Mouse (Mus musculus): ENCODE results near the gene Fam222a. TPM values are rescaled to one million over a fixed set of nuclear protein-coding genes. Genes with fewer than 3 reads are reported as not detected.

Gene Fam222a
- 10 to 100 TPM; 32.9 to 84.3 TPM for total RNA-seq (2021)
- 68.3 and 72.0 TPM in 2 replicates for polyA plus RNA-seq (2012; rRNA removed)
- long read RNA-seq, partial matches to known transcripts = 5 of 8 reads
- long read RNA-seq, other reads (novel, unspliced or antisense) = 0 of 8 reads

DNA sequence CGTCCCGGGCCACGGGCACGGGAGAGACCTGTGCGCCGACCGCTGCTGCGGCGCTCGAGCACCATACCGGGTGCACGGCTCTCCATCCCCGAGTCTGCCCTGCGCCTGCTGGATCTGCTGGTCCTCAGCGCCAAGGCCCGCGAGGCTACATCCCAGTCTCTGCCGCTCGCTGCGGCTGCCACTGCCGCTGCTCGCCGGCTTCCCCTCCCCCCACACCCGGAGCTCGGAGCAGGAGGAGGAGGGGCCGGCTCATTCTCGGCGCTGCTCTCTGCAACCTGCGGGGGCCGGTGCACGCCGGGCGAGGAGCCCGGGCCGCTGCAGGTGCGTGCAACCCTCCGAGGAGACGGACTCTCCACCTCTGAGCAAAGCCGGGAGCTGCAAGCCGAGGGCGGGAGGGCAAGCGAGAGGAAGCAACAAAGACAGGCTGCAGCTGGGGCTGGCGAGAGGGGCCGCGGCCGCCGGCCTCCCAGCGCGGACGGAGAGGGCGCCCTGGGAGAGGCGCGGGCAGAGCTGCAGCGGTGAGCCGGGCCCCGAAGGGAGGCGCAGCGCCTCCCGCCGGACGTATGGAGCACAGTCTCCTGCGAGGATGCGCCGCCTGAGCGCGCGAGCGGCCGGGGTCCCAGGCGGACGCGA lies at the start of gene Fam222a:
Fam222a (plus strand) TSS at position 452 of the 633 bp plus-strand sequence.
- peak; percentile 87 for DNase-seq

DNA sequence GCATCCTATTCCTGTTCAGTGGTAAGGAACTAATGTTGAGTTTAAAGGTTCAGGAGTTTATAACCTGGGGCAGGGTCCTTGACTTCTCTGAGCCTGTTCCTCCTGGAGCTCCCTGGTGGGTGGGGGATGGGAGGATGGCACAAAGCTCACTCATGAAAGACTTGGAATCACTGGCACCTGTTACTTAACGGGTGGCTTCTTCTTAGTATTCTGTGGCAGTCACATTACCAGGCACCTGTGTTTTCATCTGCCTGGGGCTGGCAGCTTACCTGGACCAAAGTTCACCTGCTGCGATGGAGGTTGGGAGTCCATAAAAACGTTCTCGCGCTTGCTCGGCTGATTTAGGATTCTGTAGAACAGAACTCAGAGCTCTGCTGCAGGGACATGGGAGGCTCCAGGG lies 39.5 kb upstream of the Fam222a start:
- DNase-seq = no peak

DNA sequence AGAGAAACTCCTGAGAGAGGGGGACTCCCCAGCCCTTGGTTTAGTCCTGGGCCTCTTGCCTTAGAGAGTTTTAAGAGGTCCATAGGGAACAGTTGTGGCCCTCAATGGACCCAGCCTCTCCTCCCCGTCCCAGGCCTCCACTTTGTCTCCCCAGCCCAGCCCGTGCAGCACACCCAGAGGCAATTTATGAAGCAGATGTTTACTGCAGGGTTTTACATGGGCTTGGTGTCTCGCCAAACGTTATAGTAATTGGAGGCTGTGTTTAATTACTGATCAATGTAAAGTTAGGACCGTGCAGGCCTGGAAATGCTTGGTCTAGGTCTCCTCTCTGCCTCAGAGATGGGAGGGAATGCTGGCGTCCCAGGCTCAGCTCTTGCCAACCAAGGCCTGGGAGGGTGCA lies 37.5 kb upstream of the Fam222a start:
- no peak for DNase-seq

DNA sequence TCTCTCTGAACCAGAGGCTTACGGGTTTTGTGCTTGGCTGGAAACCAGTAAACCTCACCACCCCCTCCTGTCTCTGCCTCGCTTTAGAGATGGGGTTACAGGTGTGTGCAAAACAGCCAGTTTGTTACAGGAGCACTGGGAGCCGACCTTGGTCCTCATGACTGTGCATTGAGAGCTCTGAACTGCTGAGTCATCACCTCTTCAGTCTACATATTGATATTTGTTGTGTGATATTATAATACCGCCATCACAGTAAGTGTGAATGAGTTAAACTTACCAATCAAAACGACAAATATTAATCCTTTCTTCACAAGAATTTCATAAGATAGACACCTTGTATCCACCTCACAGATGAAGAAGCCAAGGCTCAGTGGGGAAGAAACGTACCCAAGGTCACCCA lies 35.8 kb upstream of the Fam222a start:
- no peak for DNase-seq

DNA sequence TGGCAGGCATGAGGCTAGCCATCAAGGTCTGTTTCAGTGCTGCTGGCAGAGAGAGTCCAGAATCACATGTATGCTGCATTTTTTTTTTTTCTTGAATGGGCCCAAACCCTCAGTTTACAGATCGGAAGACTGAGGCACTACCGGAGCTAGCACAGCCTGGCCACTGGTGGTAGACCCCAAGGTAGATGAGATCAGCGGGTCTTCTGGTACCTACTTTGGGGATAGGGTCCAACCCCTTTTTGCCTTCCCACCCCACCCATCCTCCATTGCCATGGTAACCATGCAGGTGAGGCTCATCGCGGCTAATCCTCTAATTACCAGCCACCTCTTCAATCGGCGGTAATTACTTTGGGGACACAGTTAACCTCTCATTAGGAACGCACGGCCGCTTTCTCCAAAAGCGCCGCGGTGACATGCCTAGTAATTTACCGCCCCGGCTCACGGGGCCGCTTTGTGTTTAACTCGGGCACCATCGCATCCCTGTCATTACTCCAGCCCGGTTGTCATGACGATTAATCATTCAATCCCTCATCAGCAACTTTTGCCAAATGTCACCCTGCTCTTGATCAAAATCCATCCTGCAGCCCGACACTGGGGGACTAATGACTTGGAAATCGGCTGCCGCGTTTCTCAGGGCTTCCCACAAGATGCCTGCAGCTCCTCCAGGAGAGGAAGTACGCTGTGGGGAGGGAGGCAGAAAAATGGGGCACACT lies 30.4 kb upstream of the Fam222a start:
- no peak for DNase-seq

DNA sequence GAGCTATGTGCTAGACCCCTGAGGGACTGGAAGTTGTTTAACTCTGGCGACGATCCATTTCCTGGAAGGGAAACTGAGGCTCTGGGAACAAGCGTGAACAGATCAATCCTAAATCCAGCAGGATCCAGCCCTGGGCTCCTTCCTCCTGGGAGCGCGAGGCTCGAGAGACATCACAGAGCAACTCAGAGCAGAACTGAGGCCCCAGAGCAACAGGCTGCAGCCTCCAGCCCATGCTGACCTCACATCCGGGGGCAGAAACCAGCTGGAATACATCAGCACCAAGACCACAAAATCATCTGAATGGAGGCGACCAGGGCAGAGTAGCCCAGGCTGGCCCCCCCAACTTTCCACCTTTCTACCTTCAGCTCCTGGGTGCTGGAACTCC lies 29.8 kb upstream of the Fam222a start:
- DNase-seq = no peak

DNA sequence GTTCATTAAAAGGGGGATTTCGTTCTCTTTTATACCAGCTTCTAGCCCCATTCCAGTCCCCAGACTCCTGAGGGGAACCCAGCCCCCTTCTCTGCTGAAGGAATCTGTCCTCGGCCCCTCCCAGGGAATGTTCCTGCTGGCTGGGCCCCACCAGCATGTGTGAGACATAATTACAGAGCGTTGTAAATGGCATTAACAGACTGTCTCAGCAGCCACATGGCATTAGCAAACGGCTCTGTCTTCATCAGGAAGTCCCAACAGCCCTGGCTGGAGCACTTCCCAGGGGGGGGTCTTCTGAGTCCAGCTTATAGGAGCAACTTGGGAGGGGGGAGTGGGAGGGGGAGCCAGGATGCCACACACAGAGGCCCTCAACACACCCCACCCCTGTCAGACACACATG lies 29.1 kb upstream of the Fam222a start:
- DNase-seq = no peak

DNA sequence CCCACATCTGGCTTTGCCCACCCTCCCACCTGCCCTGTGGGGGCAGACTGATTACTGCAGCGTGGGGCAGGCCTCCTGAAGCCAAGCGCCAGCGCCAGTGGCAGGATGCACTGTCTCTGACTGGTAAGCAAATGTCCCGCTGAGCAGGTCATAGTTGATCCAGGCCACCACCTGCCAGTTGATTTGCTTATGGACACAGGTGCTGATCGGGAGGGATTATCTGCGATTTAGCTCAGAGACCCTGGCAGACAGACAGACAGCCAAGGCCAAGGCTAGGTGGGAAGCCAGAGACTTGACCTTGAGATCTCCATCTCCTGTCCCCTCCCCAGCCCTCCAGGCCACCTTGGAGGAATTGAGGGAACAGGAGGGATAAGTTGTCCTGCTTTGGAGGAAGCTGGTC lies 28.1 kb upstream of the Fam222a start:
- DNase-seq = no peak

DNA sequence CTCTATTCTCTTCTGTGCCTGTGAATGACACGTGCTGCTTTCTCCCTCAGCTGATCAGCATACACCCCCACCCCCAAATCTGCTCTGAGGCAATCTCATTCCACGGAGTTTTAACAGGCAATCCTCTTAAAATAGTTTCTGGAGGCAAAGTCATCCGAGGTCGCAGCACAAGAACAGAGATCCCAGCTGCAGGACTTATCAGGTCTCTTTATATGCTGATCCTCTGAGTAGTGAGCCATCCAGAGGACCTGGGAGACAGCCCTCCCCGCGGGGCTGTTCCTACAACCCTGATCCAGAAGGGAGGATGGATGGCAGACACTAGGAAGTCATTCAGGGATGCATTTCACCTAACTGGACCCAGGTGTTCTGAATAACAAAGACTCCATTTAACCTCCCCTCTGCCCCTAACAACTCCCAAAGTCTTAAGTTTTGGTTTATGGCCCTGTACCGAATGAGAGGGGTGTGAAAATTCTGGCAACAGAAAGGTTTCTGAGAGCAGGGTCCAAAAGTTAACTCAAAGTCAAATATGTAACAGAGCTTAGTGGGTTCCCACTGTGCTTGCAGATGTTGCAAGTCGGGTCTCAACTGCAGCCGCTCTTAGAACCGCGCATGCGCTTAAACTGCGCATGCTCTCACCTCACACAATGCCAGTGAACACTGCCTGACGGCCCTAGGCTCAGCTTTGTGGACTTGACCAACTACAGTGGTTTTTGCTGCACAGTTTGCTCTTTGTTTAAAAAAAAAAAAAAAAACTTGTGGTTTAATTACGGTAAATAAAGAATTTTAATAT lies 26.0 kb upstream of the Fam222a start:
- no peak for DNase-seq

DNA sequence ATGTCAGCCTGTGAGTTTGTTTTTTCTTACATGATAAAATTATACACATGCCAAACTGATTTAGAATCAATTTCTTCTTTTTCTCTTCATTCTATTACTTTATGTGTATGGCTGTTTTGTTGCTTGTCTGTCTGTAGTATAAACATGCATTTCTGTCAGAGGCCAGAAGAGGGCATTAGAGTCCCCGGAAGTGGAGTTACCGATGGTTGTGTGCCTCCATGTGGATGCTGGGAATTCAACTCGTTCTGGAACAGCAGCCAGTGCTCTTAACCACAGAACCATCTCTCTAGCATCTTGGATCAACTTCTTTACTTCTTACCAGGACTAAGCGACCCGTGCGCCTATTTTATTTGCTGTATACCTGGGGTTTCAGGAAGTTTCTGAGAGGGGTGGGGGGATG lies 24.2 kb upstream of the Fam222a start:
- DNase-seq = no peak

DNA sequence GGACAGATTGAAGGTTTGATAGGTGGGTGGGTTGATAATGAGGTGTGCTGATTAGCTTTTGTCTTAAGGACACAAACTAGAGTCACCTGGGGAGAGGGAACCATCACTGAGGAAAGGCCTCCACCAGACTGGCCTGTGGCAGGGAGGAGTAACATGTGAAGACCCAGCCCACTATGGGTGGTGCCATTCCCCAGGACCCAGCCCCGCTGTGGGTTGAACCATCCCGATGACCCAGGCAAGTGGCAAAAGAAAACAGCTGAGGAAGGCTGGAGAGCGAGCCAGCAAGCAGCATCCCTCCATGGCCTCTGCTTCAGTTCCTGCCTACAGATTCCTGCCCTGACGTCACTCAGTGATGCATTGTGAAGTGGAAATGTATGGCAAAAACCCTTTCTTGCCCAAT lies 23.6 kb upstream of the Fam222a start:
- no peak for DNase-seq

DNA sequence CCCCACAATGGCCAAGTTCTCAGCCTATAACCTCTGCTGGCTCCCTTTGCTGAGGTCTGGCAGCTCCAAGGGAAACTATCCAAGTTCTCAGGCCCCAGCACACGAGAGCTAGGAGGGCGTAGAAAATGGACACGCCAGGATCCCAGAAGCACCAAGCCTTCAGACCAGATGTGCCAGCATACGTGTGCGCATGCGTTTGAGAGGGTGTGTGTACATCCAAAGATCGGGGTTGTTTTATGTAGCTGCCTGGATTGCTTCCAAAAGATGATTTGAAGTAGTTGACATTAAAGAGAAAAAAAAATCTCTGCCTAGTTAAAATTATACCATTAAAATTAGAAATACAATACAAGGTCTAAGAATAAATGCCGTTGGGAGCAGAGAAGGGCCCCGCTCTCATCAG lies 22.7 kb upstream of the Fam222a start:
- no peak for DNase-seq

DNA sequence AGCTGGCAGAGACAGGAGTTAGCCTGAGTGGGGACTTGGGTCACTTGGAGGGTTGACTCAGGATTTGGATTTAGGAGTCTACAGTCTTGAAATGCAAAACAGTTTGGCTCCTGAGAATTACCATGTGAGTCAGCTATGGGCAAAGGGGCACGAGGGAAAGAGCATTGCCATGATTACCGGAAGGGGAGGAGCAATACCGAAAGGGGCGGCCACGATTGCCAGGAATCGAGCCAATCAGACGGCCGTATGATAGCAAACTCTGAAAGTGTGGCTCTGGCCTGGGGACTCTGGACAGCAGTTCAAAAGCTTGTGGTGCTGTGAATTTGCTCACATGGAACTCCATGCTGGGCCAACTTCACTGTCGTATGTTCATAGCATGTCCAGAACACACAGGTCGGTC lies 18.8 kb upstream of the Fam222a start:
- no peak for DNase-seq

DNA sequence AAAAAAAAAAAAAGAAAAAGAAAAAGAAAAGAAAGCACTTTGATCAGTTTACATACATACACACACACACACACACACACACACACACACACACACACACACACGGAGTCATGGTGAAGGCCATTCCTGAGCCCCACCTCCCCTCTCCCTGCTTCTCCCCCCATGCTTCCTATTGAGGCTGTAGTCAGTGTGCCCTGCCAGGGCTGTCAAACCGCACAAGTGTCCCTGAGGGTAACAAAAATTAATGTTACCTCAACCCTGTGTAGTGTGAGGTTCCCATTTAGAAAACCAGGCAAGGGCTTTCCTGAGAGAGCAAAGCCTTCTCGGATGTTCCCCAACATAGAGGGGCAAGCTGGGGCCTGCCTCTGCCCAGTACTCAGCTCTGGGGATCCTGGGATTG lies 18.0 kb upstream of the Fam222a start:
- peak; percentile 65 for DNase-seq

DNA sequence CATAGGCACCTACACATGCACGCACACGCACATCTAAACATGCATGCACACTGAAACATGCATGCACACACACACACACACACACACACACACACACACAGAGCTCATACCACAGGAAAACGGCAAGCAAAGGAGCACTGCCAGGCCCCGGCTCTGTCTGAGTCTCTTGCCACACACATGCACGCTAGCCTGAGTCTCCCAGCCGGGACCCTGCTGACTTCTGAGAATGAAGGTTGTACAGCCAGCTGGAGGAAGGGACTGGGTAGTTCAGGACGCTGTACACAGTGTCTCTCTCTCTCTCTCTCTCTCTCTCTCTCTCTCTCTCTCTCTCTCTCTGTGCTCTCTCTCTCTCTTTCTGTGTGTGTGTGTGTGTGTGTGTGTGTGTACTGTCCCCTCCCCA lies 17.4 kb upstream of the Fam222a start:
- DNase-seq = no peak

DNA sequence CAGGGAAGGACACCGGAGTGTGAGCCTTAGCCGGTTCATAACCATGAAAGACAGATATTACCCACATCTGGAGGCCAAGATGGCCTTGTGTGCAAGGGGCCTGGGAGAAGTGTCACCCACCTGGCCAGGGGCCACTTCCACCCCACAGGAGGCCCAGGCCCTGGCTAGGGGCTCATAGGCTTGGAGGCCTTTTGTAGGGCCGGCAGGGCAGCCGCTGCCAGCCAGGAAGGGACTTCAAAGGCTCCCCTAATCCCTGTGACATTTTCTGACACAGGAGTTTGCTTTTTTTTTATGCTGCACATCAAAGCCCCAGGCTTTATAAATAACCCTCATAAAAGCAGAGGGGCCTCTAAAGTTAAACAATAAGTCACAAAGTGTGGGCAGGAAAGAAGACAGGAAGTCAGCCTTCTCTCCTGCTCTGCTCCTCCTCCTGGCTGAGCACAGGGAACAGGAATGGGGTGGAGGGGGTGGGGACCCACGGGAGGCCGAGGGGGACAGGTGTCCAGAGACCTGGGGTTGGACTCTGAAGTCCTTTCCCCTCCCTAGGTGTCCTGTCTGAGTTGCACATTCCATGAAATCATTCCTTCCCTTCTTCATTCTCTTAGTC lies 16.8 kb upstream of the Fam222a start:
- DNase-seq = peak; percentile 78

DNA sequence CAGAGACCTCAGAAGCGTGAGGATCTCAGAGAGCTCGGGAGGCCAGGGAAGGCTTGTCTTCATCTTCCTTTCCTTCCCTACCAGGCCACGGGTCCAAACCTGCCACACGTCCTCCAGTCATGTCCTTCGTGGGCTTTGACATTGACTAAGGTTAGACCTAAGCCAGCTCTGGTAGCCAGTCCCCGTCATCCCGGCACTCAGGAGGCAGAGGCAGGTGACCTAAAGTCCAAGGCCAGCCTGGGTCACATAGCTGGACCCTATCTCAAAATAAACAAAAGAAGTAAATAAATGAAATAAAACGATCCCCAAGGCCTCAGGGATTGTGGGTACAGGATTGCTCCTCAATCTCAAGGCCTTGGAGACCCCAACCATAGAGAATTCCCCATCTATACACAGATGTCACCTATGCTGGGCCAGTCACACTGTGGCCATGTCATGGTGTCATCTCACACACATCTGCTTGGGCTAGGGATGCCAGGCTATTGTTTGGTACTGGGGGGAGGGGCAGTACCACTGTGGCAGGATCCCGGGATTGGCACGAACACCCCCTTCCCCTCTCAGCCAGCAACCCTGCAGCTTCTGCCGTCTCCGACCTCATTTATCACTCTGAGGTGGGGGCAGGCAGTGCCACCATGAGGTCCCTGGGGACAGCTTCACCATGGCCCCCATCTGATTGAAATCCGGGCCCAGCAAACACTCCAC lies 15.2 kb upstream of the Fam222a start:
- DNase-seq = no peak

DNA sequence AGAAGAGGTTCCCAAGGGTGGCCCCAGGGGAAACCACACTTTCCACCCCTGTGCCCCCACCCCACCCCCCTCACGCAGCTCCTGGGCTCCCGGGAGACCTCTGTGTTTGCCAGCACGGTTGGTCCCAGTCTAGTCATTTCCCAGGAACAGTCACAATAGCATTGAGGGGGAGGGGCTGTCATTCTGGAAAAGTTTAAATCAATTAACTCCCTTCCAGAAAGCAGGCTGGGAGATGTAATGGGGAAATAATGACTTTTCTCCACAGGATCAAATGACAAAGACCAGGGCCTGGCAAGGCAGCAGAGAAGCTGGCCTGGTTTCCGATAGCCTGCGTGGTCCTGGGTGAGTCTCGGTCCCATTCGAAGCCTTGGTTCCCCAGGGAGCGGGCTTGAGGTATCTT lies 14.1 kb upstream of the Fam222a start:
- DNase-seq = no peak

DNA sequence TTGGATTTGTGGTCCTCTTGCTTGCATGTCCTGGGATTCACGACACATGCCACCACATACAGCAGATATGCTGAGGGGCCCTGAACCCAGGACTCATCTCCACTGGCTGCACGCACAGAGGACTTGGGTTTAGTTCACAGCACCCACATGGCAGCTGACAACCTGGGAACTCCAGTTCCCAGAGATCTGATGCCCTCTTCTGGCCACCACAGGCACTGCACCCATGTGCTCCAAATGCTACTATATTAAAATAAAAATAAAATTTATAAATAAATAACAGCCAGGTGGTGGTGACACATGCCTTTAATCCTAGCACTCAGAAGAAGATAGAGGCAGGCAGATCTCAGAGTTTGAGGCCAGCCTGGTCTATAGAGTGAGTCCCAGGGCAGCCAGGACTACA lies 12.4 kb upstream of the Fam222a start:
- DNase-seq = no peak

DNA sequence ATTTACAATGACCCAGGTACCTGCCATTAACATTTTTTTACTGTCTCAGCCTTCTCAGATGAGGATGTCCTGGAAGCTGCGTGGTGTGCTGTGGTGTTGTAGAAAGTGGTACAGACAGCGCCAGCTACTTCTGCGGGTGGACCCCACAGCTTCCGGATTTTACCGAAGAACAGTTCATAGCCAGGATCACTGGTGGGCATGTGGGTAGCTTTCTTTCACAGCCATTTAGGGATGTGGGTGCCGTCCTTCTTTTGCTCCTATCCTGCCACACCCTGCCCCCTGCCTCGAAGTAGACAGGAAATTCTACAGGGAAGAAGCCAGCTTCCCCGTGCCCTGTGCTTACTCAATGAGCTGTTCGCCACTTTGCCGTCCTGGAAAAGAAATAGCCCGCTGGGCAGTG lies 11.7 kb upstream of the Fam222a start:
- DNase-seq = no peak

DNA sequence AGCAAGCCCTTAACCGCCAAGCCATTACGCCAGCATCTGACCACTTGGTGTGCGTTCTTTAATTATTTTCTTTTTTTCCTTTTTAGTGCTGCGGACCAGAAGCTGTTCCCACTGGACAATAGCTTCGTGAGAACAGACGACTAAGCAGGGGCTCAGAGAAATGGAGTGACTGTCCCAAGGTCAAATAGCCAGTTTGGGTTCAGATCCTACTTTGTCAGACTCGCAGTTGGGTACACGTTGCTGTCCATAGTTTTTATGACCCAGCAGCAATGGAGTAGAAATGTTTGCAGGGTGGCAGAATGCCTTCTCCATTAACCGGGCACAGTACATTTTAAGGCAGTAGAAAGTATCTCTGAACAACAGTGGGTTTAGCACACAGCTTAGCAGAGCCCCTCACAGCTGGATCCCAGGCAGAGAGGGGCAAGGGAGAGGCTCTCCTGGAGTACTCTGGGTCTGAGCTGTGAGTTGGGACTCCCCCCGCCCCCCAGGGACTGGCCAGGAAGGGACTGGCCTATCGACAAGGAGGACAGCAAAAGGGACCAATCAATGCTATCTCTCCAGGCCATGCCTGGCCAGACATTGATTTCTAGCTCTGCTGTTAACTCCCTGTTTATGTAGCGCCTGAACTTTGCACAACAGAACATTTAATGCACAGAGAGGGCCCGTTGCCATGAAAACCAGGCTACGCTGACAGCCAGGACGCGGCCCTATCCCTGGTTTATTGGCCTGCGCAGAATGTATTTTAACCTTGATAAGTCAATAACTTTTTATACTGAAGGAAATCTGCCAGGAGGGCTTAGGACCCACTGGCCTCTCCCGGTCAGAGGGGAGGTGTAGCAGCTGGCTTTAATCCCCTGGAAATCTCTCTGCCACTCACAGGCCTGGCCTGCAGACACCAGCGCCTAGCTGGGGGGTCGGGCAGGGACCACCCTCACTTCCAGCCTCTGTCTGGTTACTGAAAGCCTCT lies 9.8 kb upstream of the Fam222a start:
- no peak for DNase-seq
